Mouse (Mus musculus): Measurements from ENCODE around the gene Sfxn3. TPM values are rescaled to one million over a fixed set of nuclear protein-coding genes. Genes with fewer than 3 reads are reported as not detected.

Sfxn3 gene
- polyA plus RNA-seq, 1 experiment: 8.8 TPM

DNA sequence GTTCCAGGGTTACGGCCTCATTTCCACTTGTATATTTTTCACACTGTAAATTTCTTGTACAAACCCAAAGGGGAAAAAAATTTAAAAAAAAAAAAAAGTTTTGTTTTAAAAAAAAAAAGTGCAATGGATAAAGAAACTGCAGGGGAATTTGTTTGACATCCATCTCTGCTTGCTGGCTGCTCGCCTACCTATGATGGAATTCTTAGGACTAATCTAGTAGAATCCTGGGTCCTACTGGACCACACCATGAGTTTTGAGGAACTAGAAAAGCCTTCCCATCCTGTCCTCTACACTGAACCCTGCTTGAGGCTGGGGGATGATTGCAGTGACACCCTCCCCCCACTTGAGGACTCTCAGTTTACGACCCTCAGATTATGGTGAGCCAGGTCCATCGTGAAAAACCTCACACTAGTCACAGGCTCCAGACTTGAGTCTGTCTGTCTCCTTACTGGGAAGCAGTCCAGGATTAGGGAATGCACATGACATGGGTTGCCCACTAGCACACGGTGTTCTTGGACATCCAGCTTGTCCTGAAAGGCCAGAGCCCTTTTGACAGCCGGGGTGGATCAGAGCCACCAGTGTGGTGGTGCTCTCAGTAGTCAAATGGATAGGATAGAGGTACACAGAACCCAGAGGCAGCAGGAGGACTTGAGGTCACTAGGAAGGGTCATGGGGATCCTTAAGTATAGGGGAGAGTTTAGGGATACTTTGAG, 20.2 kb upstream of the Sfxn3 start:
- Histone ChIP-seq H3K36me3 (ENCODE audit: control insufficient read depth, insufficient read depth, low read length) (peaks cover 27% of the 10 kb centered on the region), H3K27ac (ENCODE audit: insufficient read depth, low read depth, low read length) (no peak overlapping the region), H3K27me3 (ENCODE audit: control insufficient read depth, insufficient read depth, low read length) (no peaks in the 10 kb centered on the region), H3K4me3 (ENCODE audit: low read depth, low read length) (no peak overlapping the region), H3K4me1 (ENCODE audit: control insufficient read depth, insufficient read depth, insufficient read length, low read length) (peaks cover 20% of the 10 kb centered on the region)
- 53% methylated on average over 6 of the region's 6 CpGs for WGBS
- TF ChIP-seq CTCF (IDR thresholded peaks at IDR 0.05; ENCODE audit: extremely low read depth, insufficient read length, insufficient replicate concordance, low read depth, low read length): no peak
- TF ChIP-seq POLR2A (IDR thresholded peaks at IDR 0.05; ENCODE audit: low read depth, low read length): no peak

DNA sequence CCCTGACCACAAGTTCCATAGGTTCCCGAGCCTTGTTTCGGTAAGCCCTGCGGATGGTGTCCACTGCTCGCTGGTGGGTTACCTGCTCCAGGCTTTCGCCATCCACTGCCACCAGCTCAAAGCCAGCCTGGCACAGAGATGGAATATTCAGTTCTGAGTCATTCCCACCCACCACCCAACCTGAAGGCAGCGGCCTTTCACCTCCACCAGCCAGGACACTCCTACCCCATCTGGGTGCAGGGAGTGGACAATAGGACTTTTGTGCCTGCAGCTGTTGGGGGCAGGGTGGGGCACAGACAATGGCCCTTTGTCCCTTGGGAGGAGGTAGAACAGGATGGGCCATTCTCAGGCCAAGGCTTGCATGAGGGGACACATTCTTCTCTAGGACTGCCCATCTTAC, 19.5 kb upstream of the Sfxn3 start:
- WGBS: 66% methylated on average over 6 of the region's 6 CpGs
- no peak for TF ChIP-seq POLR2A (IDR thresholded peaks at IDR 0.05; ENCODE audit: low read depth, low read length)
- TF ChIP-seq CTCF (IDR thresholded peaks at IDR 0.05; ENCODE audit: extremely low read depth, insufficient read length, insufficient replicate concordance, low read depth, low read length): no peak
- peaks cover 20% of the 10 kb centered on the region for H3K4me1 ChIP-seq (ENCODE audit: control insufficient read depth, insufficient read depth, insufficient read length, low read length)
- no peak overlapping the region for H3K4me3 ChIP-seq (ENCODE audit: low read depth, low read length)
- H3K27me3 ChIP-seq (ENCODE audit: control insufficient read depth, insufficient read depth, low read length): no peaks in the 10 kb centered on the region
- H3K27ac ChIP-seq (ENCODE audit: insufficient read depth, low read depth, low read length): no peak overlapping the region
- peaks cover 24% of the 10 kb centered on the region for H3K36me3 ChIP-seq (ENCODE audit: control insufficient read depth, insufficient read depth, low read length)

- Histone ChIP-seq H3K36me3 (ENCODE audit: control insufficient read depth, insufficient read depth, low read length) (peaks cover 20% of the 10 kb centered on the region), H3K4me1 (ENCODE audit: control insufficient read depth, insufficient read depth, insufficient read length, low read length) (peaks cover 20% of the 10 kb centered on the region), H3K27me3 (ENCODE audit: control insufficient read depth, insufficient read depth, low read length) (no peaks in the 10 kb centered on the region), H3K4me3 (ENCODE audit: low read depth, low read length) (no peak overlapping the region), H3K27ac (ENCODE audit: insufficient read depth, low read depth, low read length) (no peak overlapping the region)
- WGBS: 80% methylated on average over 19 of the region's 19 CpGs
- TF ChIP-seq POLR2A (IDR thresholded peaks at IDR 0.05; ENCODE audit: low read depth, low read length): no peak
- TF ChIP-seq CTCF (IDR thresholded peaks at IDR 0.05; ENCODE audit: extremely low read depth, insufficient read length, insufficient replicate concordance, low read depth, low read length): no peak
Observed at GRCm38 (mm10) chr19:45028746-45029145, 18.6 kb upstream of the Sfxn3 start.

GRCm38 (mm10) chr19:45029571-45029970, 17.7 kb upstream of the Sfxn3 start:
- no peak for TF ChIP-seq POLR2A (IDR thresholded peaks at IDR 0.05; ENCODE audit: low read depth, low read length)
- TF ChIP-seq CTCF (IDR thresholded peaks at IDR 0.05; ENCODE audit: extremely low read depth, insufficient read length, insufficient replicate concordance, low read depth, low read length): no peak
- Histone ChIP-seq H3K36me3 (ENCODE audit: control insufficient read depth, insufficient read depth, low read length) (peaks cover 17% of the 10 kb centered on the region), H3K4me1 (ENCODE audit: control insufficient read depth, insufficient read depth, insufficient read length, low read length) (peaks cover 18% of the 10 kb centered on the region), H3K27me3 (ENCODE audit: control insufficient read depth, insufficient read depth, low read length) (no peaks in the 10 kb centered on the region), H3K4me3 (ENCODE audit: low read depth, low read length) (no peak overlapping the region), H3K27ac (ENCODE audit: insufficient read depth, low read depth, low read length) (no peak overlapping the region)
- 69% methylated on average over 9 of the region's 9 CpGs for WGBS

- peaks cover 18% of the 10 kb centered on the region for H3K4me1 ChIP-seq (ENCODE audit: control insufficient read depth, insufficient read depth, insufficient read length, low read length)
- H3K27ac ChIP-seq (ENCODE audit: insufficient read depth, low read depth, low read length): no peak overlapping the region
- 26% methylated on average over 8 of the region's 8 CpGs for WGBS
- no peaks in the 10 kb centered on the region for H3K27me3 ChIP-seq (ENCODE audit: control insufficient read depth, insufficient read depth, low read length)
- no peak overlapping the region for H3K4me3 ChIP-seq (ENCODE audit: low read depth, low read length)
- TF ChIP-seq POLR2A (IDR thresholded peaks at IDR 0.05; ENCODE audit: low read depth, low read length) (no peak), CTCF (IDR thresholded peaks at IDR 0.05; ENCODE audit: extremely low read depth, insufficient read length, insufficient replicate concordance, low read depth, low read length) (peak; percentile 86)
- H3K36me3 ChIP-seq (ENCODE audit: control insufficient read depth, insufficient read depth, low read length): peaks cover 14% of the 10 kb centered on the region
Observed at GRCm38 (mm10) chr19:45030111-45030510, 17.2 kb upstream of the Sfxn3 start.

DNA sequence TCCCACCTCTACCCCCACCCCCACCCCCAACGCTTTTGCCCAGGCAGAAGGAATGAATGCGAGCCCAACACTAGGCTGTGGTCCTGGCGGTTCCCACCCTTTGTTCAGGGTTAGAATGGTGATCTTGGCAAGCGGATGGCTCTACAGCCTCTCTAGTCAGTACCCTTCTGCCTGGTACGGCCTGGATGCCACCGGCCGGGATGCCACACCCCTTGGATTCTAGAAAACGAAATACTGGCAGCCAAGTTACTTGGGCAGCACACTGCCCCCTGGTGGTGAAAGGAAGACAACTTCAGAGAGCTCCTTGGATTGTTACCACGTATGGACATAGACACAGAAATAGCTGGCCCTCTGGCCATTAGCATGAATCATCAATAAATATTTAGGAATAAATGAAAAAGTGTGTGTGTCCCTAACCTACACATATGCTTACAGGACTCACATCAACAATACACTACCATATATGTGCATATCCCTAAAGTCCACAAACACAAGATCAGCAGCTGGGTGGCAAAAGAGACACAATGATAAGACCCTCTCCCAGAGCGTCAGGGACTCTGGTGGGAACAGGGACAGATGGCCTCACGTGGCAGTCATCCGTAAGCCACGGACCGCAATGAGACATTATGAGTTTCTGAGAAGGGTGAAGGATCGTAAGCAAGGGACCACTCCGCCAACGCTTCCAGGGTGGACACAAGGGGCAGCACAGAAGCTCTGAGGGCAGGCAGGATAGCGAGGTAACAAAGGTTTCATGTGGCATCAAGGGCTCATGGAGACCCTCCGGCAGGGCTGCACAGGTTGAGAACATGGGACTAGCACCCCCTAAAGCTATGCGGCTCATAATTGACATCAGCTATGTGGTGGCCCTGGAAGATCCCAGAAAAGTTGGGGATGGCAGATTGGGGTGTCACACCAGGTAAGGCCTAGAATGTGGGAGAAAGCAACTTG, 16.3 kb upstream of the Sfxn3 start:
- peak; percentile 82; the same call in 1 of the 2 replicates for TF ChIP-seq CTCF (IDR thresholded peaks at IDR 0.05; ENCODE audit: extremely low read depth, insufficient read length, insufficient replicate concordance, low read depth, low read length)
- TF ChIP-seq POLR2A (IDR thresholded peaks at IDR 0.05; ENCODE audit: low read depth, low read length): no peak
- WGBS: 31% methylated on average over 20 of the region's 20 CpGs
- Histone ChIP-seq H3K27ac (ENCODE audit: insufficient read depth, low read depth, low read length) (no peak overlapping the region), H3K4me3 (ENCODE audit: low read depth, low read length) (peak overlapping the region; percentile 35), H3K4me1 (ENCODE audit: control insufficient read depth, insufficient read depth, insufficient read length, low read length) (peaks cover 18% of the 10 kb centered on the region), H3K36me3 (ENCODE audit: control insufficient read depth, insufficient read depth, low read length) (peaks cover 8% of the 10 kb centered on the region), H3K27me3 (ENCODE audit: control insufficient read depth, insufficient read depth, low read length) (no peaks in the 10 kb centered on the region)

DNA sequence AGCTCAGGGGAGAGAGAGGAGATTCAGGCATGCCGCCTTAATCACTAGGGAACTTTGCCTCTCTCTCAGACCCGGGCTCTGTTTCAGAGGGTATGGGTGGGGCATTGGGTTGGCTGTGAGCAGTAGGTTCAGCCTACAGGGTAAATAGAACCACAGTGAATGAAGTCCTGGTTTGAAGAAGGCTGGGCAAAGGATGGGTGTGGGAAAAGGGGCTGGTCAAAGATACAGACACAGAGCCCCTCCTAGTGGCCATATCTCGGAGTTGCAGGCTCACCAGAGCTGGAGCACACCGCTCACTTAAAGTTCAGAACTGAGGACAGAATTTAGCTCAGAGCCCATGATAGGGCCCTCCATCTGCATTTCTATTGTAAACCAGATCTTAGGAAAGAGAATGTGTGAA, 15.5 kb upstream of the Sfxn3 start:
- H3K27me3 ChIP-seq (ENCODE audit: control insufficient read depth, insufficient read depth, low read length): no peaks in the 10 kb centered on the region
- peak; percentile 93; the same call in 1 of the 2 replicates for TF ChIP-seq CTCF (IDR thresholded peaks at IDR 0.05; ENCODE audit: extremely low read depth, insufficient read length, insufficient replicate concordance, low read depth, low read length)
- no peak for TF ChIP-seq POLR2A (IDR thresholded peaks at IDR 0.05; ENCODE audit: low read depth, low read length)
- 9% methylated on average over 4 of the region's 4 CpGs for WGBS
- peaks cover 18% of the 10 kb centered on the region for H3K4me1 ChIP-seq (ENCODE audit: control insufficient read depth, insufficient read depth, insufficient read length, low read length)
- no peak overlapping the region for H3K27ac ChIP-seq (ENCODE audit: insufficient read depth, low read depth, low read length)
- H3K4me3 ChIP-seq (ENCODE audit: low read depth, low read length): no peak overlapping the region
- 0 out of 2 replicates have a peak, but pooled peaks cover 2% of the 10 kb centered on the region for H3K36me3 ChIP-seq (ENCODE audit: control insufficient read depth, insufficient read depth, low read length)
